Mouse (Mus musculus): Measurements from ENCODE around the gene Msl1.

DNA sequence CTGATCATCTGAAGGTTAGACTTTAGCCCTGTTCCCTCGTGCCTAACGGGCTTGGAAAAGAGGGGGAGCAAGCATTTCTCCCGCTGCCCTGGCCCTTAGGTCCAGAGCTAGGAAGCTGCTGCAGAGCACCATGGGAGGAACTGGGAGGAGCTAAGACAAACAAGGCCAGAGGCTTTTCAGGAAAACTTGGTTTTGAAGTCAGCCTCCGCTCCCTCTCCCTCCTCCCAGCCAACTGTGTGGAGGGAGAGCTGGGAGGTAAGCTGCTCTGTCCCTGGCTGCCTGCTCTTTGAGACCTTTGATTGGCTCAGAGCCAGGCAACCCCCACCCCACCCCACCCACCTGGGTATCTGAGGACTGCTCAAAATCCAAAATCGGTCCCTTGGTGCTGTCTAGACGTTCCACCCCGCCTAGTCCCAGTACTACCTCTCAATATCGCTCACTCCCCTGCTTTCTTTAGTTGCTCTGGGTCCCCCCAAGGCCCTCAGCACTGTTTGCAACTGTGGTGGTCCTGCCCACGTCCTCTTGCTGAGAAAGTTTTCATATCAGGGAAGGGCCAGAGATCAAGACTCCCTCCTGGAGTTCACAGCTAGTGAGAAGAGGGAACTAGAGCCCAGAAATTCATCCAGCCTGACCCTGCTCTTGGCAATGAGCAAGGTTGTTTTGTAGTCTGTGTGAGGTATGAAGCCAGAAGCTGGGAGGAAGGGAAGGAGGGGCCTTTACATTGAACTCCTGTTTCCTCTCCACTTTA is 18.3 kb upstream of the Msl1 start:
- TF ChIP-seq CTCF (IDR thresholded peaks at IDR 0.05; ENCODE audit: low read depth) (no peak), EP300 (optimal IDR thresholded peaks at IDR 0.05) (no peak)

Data from stomach, postnatal 0 days (tissue).